Mouse (Mus musculus) lung, postnatal 0 days (tissue): ENCODE results near the gene Ccdc116. TPM values are rescaled to one million over a fixed set of nuclear protein-coding genes. Genes with fewer than 3 reads are reported as not detected.

ENCODE experiments used
- ATAC-seq: fragments of 200-750 bp; cut with Nextera tagmentation; 2 replicates; pipeline ENCODE4 v1.8.0; 2017; ENCODE audit warnings: moderate library complexity
- DNase-seq: peaks from one replicate; pipeline ENCODE4 v3.0.0-alpha.2; 2016; ENCODE audit warnings: low spot score
- H3K27ac ChIP-seq: fragments of 300-500 bp; sonication (generic); 2 replicates; pipeline ENCODE4 v1.5.1; 2014; ENCODE audit warnings: antibody characterized with exemption, mild to moderate bottlenecking, low read length, mixed read lengths
- H3K27me3 ChIP-seq: fragments of 300-500 bp; sonication (generic); replicated peaks from 2 replicates; pipeline ENCODE4 v1.6.1; 2014; ENCODE audit warnings: low read length, mixed read lengths; ENCODE audit not compliant: insufficient read depth
- H3K36me3 ChIP-seq: fragments of 300-500 bp; sonication (generic); 2 replicates; pipeline ENCODE4 v1.6.1; 2014; ENCODE audit warnings: low read length, mixed read lengths; ENCODE audit not compliant: insufficient read depth
- H3K4me1 ChIP-seq: fragments of 300-500 bp; sonication (generic); 2 replicates; pipeline ENCODE4 v1.6.1; 2014; ENCODE audit warnings: antibody characterized with exemption, low read depth, low read length, mixed read lengths; ENCODE audit not compliant: insufficient read depth
- H3K4me2 ChIP-seq: fragments of 300-500 bp; sonication (generic); replicated peaks from 2 replicates; pipeline ENCODE4 v1.6.1; 2014; ENCODE audit warnings: low read depth, mild to moderate bottlenecking, low read length, moderate library complexity, mixed read lengths
- H3K4me3 ChIP-seq: fragments of 300-500 bp; sonication (generic); 2 replicates; pipeline ENCODE4 v1.5.1; 2014; ENCODE audit warnings: low read depth, low read length
- H3K9ac ChIP-seq: fragments of 300-500 bp; sonication (generic); replicated peaks from 2 replicates; pipeline ENCODE4 v1.6.1; 2014; ENCODE audit warnings: low read depth, mild to moderate bottlenecking
- H3K9me3 ChIP-seq: fragments of 300-500 bp; sonication (generic); 2 replicates; pipeline ENCODE4 v1.6.1; 2016; ENCODE audit warnings: low read length, mixed read lengths
- CTCF ChIP-seq: IDR thresholded peaks from 2 replicates; pipeline ENCODE4 v1.5.1; 2016; ENCODE audit warnings: antibody characterized with exemption, mild to moderate bottlenecking
- EP300 ChIP-seq: IDR thresholded peaks from 2 replicates; pipeline ENCODE4 v1.6.1; 2016; ENCODE audit warnings: antibody characterized with exemption, mild to moderate bottlenecking, control low read depth
- WGBS: fragments of 180-500 bp; shearing (Covaris S2); extraction: QIAGEN DNeasy Blood & Tissue Kit; methylation state at CpG from one replicate; pipeline ENCODE4 v1.1.7; 2014; 5-methylcytosine and 5-hydroxymethylcytosine counted together
- polyA plus RNA-seq: library from polyadenylated mRNA; unstranded; fragments of >200 nt; fragmentation: Nextera tagmentation; extraction: Ambion mirVana; gene quantifications from 2 replicates; pipeline ENCODE4 v1.2.1, GENCODE M21; 2015

Gene Ccdc116
- polyA plus RNA-seq, 1 experiment from 2014 or later, result 0.13 TPM

- Histone ChIP-seq H3K36me3 (peaks cover 18% of the 10 kb centered on the region), H3K27ac (no peak overlapping the region), H3K4me1 (peaks cover 13% of the 10 kb centered on the region; the same call in 1 of the 2 replicates), H3K4me2 (no peak overlapping the region), H3K9ac (no peak overlapping the region), H3K27me3 (no peaks in the 10 kb centered on the region), H3K9me3 (no peaks in the 10 kb centered on the region), H3K4me3 (no peak overlapping the region)
- no peak for DNase-seq
- 93% methylated on average over 4 of the region's 4 CpGs for WGBS
- ATAC-seq, result no peak
- TF ChIP-seq EP300, result no peak
- no peak for TF ChIP-seq CTCF
These were observed 4.8 kb upstream of the Ccdc116 start for GRCm38 (mm10) chr16:17151874-17152273.

- no peak overlapping the region for H3K27ac ChIP-seq
- H3K4me2 ChIP-seq, result no peak overlapping the region
- no peak overlapping the region for H3K9ac ChIP-seq
- 82% methylated on average over 7 of the region's 7 CpGs for WGBS
- no peaks in the 10 kb centered on the region for H3K9me3 ChIP-seq
- peaks cover 18% of the 10 kb centered on the region for H3K36me3 ChIP-seq
- H3K27me3 ChIP-seq, result no peaks in the 10 kb centered on the region
- peaks cover 13% of the 10 kb centered on the region; the same call in 1 of the 2 replicates for H3K4me1 ChIP-seq
- DNase-seq, result no peak
- ATAC-seq, result no peak
- H3K4me3 ChIP-seq, result no peak overlapping the region
- no peak for TF ChIP-seq CTCF
- no peak for TF ChIP-seq EP300
These were observed 3.7 kb upstream of the Ccdc116 start for GRCm38 (mm10) chr16:17150520-17151258.

- TF ChIP-seq CTCF (peak; percentile 58), EP300 (no peak)
- DNase-seq (peak; percentile 16), ATAC-seq (peak; percentile 21; the same call in 1 of the 2 replicates)
- H3K36me3 ChIP-seq, result 0 out of 2 replicates have a peak, but pooled peaks cover 7% of the 10 kb centered on the region
- H3K4me1 ChIP-seq, result peaks cover 13% of the 10 kb centered on the region; the same call in 1 of the 2 replicates
- H3K9ac ChIP-seq, result no peak overlapping the region
- WGBS, result 9% methylated on average over 16 of the region's 16 CpGs
- no peaks in the 10 kb centered on the region for H3K27me3 ChIP-seq
- peak overlapping the region; percentile 40; the same call in 1 of the 2 replicates for H3K4me3 ChIP-seq
- no peaks in the 10 kb centered on the region for H3K9me3 ChIP-seq
- H3K4me2 ChIP-seq, result peak overlapping the region; percentile 95
- no peak overlapping the region for H3K27ac ChIP-seq
These were observed 1.1 kb upstream of the Ccdc116 start for GRCm38 (mm10) chr16:17148084-17148483.

GRCm38 (mm10) chr16:17147391-17147929 is 431 bp upstream of the Ccdc116 start:
- Histone ChIP-seq H3K4me3 (peak overlapping the region; percentile 40), H3K9me3 (no peaks in the 10 kb centered on the region), H3K27me3 (no peaks in the 10 kb centered on the region), H3K4me2 (peak overlapping the region; percentile 95), H3K36me3 (0 out of 2 replicates have a peak, but pooled peaks cover 7% of the 10 kb centered on the region), H3K4me1 (peaks cover 13% of the 10 kb centered on the region; the same call in 1 of the 2 replicates), H3K27ac (no peak overlapping the region), H3K9ac (no peak overlapping the region)
- WGBS, result 3% methylated on average over 41 of the region's 41 CpGs
- DNase-seq (peak; percentile 57), ATAC-seq (peak; percentile 28)
- no peak for TF ChIP-seq CTCF
- no peak for TF ChIP-seq EP300

GRCm38 (mm10) chr16:17144339-17144738 is 2.7 kb downstream of the Ccdc116 start, which contains the start of gene Ydjc:
TSS of gene Ydjc (plus strand) at chr16:17144621.
- DNase-seq, result peak; percentile 24

GRCm38 (mm10) chr16:17137355-17137754 is 9.7 kb downstream of the Ccdc116 start:
- no peaks in the 10 kb centered on the region for H3K36me3 ChIP-seq
- ATAC-seq, result no peak
- H3K9ac ChIP-seq, result no peak overlapping the region
- H3K4me3 ChIP-seq, result no peak overlapping the region
- no peak for DNase-seq
- no peaks in the 10 kb centered on the region for H3K27me3 ChIP-seq
- H3K4me1 ChIP-seq, result no peaks in the 10 kb centered on the region
- TF ChIP-seq EP300, result no peak
- TF ChIP-seq CTCF, result no peak
- no peaks in the 10 kb centered on the region for H3K9me3 ChIP-seq
- no peak overlapping the region for H3K27ac ChIP-seq
- 83% methylated on average over 15 of the region's 15 CpGs for WGBS
- no peak overlapping the region for H3K4me2 ChIP-seq

More at GRCm38 (mm10) chr16:17144339-17144738, 2.7 kb downstream of the Ccdc116 start, which contains the start of gene Ydjc:
- H3K27me3 ChIP-seq, result no peaks in the 10 kb centered on the region
- no peak within 1 kb of the TSS for H3K9ac ChIP-seq
- H3K9me3 ChIP-seq, result no peaks in the 10 kb centered on the region
- no peak within 1 kb of the TSS for H3K4me3 ChIP-seq
- no peaks in the 10 kb centered on the region for H3K36me3 ChIP-seq
- H3K4me1 ChIP-seq, result peaks cover 13% of the 10 kb centered on the region; the same call in 1 of the 2 replicates
- TF ChIP-seq CTCF (no peak), EP300 (no peak)
- no peak within 1 kb of the TSS for H3K4me2 ChIP-seq
- H3K27ac ChIP-seq, result no peak within 1 kb of the TSS
- ATAC-seq, result no peak
- WGBS, result 27% methylated on average over 7 of the region's 7 CpGs
